Mouse (Mus musculus) embryonic fibroblast, embryonic 13.5 days (primary cell): Measurements from ENCODE around the gene Svbp. TPM values are rescaled to one million over a fixed set of nuclear protein-coding genes. Genes with fewer than 3 reads are reported as not detected.

Source experiments
- H3K27ac ChIP-seq: 2 replicates; pipeline ENCODE4 v1.5.1; 2012; ENCODE audit warnings: low read length, control low read depth, inconsistent platforms; ENCODE audit not compliant: insufficient read depth
- H3K4me1 ChIP-seq: 2 replicates; pipeline ENCODE4 v1.6.1; 2011; ENCODE audit warnings: low read length; ENCODE audit not compliant: control insufficient read depth, insufficient read depth
- H3K4me3 ChIP-seq: 2 replicates; pipeline ENCODE4 v1.5.1; 2011; ENCODE audit warnings: mild to moderate bottlenecking, control low read depth, low read length; ENCODE audit not compliant: insufficient read depth
- CTCF ChIP-seq: IDR thresholded peaks from 2 replicates; pipeline ENCODE4 v1.5.1; 2011; ENCODE audit warnings: mild to moderate bottlenecking, control low read depth, low read length, moderate library complexity, borderline replicate concordance; ENCODE audit not compliant: insufficient read depth
- POLR2A ChIP-seq: IDR thresholded peaks from 2 replicates; pipeline ENCODE4 v1.6.1; 2011; ENCODE audit warnings: low read depth, mild to moderate bottlenecking, control low read depth, low read length, moderate library complexity
- polyA plus RNA-seq: library from polyadenylated mRNA; stranded (reverse); fragments of >200 nt; gene quantifications from 2 replicates; pipeline ENCODE4 v1.2.4, GENCODE M21; 2011; ENCODE audit warnings: low read depth; ENCODE audit not compliant: missing spikeins, insufficient read length

Svbp gene
- polyA plus RNA-seq, 1 experiment: 57.6 TPM

DNA sequence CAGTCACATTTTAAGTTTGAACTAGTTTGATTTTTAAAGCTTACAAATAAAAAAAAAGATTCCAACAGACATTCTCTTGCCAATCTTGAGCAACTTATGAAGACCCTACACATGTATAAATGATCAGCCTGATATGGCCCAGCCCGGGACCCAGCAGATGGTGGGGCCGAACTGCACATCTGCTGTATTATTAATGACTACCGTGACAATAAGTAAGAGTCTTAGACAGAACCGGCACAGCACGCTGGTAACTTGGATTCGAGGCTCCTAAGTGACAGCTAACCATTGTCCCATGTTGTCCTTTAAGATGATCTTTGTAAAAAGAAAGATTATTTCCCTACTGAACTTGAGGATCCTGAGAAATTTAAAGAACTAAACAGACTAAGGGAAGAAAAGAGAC, 5.7 kb upstream of the Svbp start:
- Histone ChIP-seq H3K4me1 (0 out of 2 replicates have a peak, but pooled peaks cover 2% of the 10 kb centered on the region), H3K27ac (no peak overlapping the region), H3K4me3 (no peak overlapping the region)
- TF ChIP-seq CTCF: no peak
- no peak for TF ChIP-seq POLR2A

DNA sequence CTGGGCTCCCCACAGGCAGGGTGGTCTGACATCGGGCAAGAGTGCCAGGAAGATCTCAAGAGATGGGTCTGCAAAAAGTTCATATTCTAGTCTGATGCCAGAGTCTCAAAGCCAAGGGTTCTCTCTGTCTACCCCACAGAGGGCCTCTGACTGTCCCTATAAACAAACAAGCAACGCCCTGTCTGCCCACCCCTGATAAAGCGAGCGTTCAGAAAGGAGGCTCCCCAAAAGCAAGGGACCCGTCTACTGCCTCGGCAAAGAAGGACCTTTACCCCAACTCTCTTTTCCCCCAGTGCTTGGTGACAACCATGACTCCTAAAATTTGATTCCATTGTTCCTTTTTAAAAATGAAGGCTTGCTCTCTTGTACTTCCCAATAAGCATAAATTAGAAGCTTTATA, 5.2 kb upstream of the Svbp start, which contains the start of gene Ermap:
Gene Ermap, minus strand, starts transcription at position 148 of the 400 bp plus-strand sequence.
- H3K27ac ChIP-seq: no peak within 1 kb of the TSS
- TF ChIP-seq POLR2A (no peak), CTCF (no peak)
- no peak within 1 kb of the TSS for H3K4me3 ChIP-seq
- 0 out of 2 replicates have a peak, but pooled peaks cover 5% of the 10 kb centered on the region for H3K4me1 ChIP-seq

DNA sequence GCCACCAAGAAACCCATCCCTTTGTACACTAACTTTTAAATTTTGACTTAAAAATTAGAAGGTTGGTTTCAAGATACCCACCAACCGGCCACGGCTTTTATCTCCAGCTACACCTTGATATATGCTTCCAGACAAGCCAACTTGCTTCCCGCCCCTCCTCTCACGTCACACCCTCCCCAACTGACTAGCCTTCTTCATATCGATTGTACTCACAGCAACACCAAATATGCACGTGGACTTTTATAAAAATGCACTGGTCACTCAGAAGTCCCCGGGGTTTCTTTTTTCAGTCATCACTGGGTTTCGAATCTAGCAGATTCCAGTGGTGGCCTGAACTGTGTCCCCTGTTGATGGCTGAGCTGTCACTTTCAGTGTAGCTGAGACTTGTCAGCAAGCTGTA, 4.5 kb upstream of the Svbp start:
- H3K4me1 ChIP-seq: 0 out of 2 replicates have a peak, but pooled peaks cover 5% of the 10 kb centered on the region
- TF ChIP-seq POLR2A: no peak
- no peak for TF ChIP-seq CTCF
- H3K27ac ChIP-seq: no peak overlapping the region
- H3K4me3 ChIP-seq: no peak overlapping the region

DNA sequence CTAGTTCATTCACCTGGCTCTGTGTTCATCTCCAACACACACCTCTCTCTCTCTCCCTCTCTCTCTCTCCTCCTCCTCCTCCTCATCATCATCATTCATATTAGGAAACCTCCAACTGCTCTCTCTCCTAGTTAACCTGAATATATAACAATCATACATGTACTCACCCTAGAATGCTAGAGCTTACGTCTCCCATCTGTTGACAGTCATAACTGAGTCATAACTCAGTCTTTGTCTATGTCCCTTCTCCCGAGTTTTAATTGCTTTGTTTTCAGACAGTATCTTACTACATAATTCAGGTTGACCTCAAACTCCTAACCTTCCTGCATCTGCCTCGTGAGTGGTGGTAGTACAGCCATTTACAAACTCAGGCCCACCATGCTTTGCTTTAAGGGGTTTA, 3.8 kb upstream of the Svbp start:
- no peak overlapping the region for H3K27ac ChIP-seq
- no peak overlapping the region for H3K4me3 ChIP-seq
- TF ChIP-seq CTCF (no peak), POLR2A (no peak)
- 0 out of 2 replicates have a peak, but pooled peaks cover 5% of the 10 kb centered on the region for H3K4me1 ChIP-seq

GRCm38 (mm10) chr4:119192757-119193156, 2.3 kb upstream of the Svbp start:
- Histone ChIP-seq H3K4me3 (no peak overlapping the region), H3K4me1 (0 out of 2 replicates have a peak, but pooled peaks cover 5% of the 10 kb centered on the region)
- no peak for TF ChIP-seq POLR2A
- no peak for TF ChIP-seq CTCF

DNA sequence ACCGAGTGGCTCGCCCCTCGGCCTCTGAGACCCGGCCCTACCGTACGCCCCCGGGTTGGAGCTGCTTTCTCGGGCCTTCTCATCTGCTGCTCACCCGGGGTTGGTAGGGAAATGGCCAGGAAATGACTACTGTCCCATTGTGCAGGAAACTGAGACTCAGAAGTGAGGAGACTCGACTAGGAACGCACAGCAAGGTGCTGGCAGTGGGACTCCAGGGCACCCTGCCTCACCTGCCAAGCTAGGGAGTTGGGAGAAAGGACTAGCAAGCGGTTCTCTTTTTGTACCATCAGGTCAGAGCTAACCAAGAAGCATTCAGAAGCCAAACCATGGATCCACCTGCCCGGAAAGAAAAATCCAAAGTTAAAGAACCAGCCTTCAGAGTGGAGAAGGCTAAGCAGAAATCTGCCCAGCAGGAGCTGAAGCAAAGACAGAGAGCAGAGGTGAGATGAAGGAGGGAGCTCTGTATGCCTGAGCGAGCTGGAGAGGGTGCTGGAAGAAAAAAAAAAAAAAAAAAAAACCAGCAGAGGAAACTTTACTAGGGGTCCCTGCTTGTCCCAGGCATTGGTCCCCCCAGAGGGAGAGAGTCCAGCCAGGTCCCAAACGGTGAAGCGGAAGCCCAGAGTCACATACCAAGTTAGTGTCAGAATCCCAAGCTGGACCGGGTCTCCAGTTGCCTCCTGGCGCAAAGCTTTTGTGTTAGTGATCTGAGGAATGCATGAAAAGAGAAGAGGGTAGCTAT, 645 bp downstream of the Svbp start:
- TF ChIP-seq POLR2A: no peak
- TF ChIP-seq CTCF: no peak
- Histone ChIP-seq H3K4me1 (0 out of 2 replicates have a peak, but pooled peaks cover 5% of the 10 kb centered on the region), H3K27ac (no peak overlapping the region), H3K4me3 (peak overlapping the region; percentile 68)

More at GRCm38 (mm10) chr4:119192757-119193156, 2.3 kb upstream of the Svbp start:
- no peak overlapping the region for H3K27ac ChIP-seq

DNA sequence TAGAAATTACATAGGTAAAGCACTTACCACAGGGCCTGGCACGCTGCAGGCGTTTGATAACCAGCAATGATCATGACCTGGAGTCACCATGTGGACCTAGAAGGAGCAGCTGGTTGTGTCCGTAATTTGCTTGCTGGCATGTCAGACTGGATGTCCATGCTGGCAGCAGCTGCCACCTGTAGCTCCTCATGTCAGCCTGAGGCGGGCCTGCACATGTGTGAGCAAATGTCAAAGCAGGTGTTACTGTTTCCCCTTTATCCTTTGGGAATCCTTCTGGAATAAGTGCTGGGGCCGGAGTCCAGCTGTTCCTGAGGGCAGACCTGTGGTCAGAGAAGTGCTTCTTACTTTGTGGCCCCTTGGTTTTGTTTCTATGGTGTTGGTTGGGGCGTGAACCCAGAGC, 3.0 kb downstream of the Svbp start:
- TF ChIP-seq CTCF: no peak
- no peak for TF ChIP-seq POLR2A
- H3K27ac ChIP-seq: no peak overlapping the region
- 0 out of 2 replicates have a peak, but pooled peaks cover 5% of the 10 kb centered on the region for H3K4me1 ChIP-seq
- H3K4me3 ChIP-seq: no peak overlapping the region

DNA sequence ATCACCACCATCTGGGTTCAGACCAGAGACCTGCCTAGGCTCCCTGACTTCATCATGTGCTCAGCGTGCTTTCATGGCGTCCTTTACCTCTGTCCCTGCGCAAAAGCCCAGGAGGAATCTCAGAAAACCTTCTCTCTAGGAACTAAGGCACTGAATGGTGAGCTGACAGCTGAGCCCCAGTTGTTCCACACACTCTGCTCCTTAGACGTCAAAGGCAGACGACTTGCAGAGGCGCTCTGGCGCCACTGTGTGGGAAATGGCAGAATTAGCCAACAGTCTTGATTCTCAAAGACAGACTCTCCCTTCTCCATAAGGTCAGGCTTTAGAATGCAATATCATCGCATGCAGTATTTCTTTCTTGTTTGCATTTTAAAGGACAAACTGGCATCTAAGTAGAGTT, 9.6 kb downstream of the Svbp start:
- peak; percentile 89 for TF ChIP-seq CTCF
- TF ChIP-seq POLR2A: no peak
- no peaks in the 10 kb centered on the region for H3K4me1 ChIP-seq
- no peak overlapping the region for H3K27ac ChIP-seq
- H3K4me3 ChIP-seq: no peak overlapping the region

GRCm38 (mm10) chr4:119216667-119217066, 21.6 kb downstream of the Svbp start:
- TF ChIP-seq POLR2A: no peak
- H3K4me3 ChIP-seq: no peak overlapping the region
- H3K27ac ChIP-seq: no peak overlapping the region
- no peaks in the 10 kb centered on the region; the same call in 1 of the 2 replicates for H3K4me1 ChIP-seq

- Histone ChIP-seq H3K27ac (no peak within 1 kb of the TSS), H3K4me1 (no peaks in the 10 kb centered on the region; the same call in 1 of the 2 replicates), H3K4me3 (no peak within 1 kb of the TSS)
- TF ChIP-seq POLR2A (no peak), CTCF (no peak)
Observed at GRCm38 (mm10) chr4:119218169-119218568, 23.1 kb downstream of the Svbp start, which contains the start of gene Tmem269. Gene Tmem269, minus strand, starts transcription at chr4:119218217.

DNA sequence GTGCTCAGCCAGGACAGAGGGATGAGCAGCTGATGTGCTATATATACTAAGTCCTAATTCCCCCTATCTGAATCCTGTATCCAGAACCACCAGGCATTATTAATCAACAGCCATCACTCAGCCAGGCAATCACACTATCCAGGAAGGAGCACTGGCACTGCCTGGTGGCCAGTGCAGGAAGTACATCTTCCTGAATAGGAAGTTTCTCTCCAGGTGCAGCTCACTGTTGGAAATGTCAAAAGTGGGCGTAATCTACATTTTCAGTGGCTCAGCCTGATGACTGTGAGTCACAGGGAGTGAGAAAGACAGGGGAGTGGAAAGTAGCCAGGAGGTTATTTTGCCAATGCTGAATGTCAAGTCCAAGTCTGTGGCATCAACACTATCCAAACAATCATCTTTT, 28.6 kb downstream of the Svbp start:
- H3K4me1 ChIP-seq: no peaks in the 10 kb centered on the region
- no peak for TF ChIP-seq POLR2A
- peak; percentile 51; the same call in 1 of the 2 replicates for TF ChIP-seq CTCF
- H3K27ac ChIP-seq: no peak overlapping the region
- no peak overlapping the region for H3K4me3 ChIP-seq
